Mouse (Mus musculus) hindlimb bud, embryonic 11.5 days (tissue): ENCODE measurements around the gene Isoc2a.
"Not testable (repeated sequence)": the region's sequence is repeated elsewhere in the genome, so short reads cannot be mapped to it uniquely, and the experiment has no call there.

Experiments
- DNase-seq: peaks from one replicate; pipeline ENCODE4 v3.0.0-alpha.2; 2012; ENCODE audit warnings: low read depth, low spot score; ENCODE audit errors: extremely low spot score

Isoc2a gene

GRCm38 (mm10) chr7:4876753-4877221 is at the start of gene Isoc2a:
Gene Isoc2a, plus strand, starts transcription at chr7:4877153.
- DNase-seq, result peak; percentile 85

GRCm38 (mm10) chr7:4830476-4830875 is 46.5 kb upstream of the Isoc2a start:
- DNase-seq, result no peak

GRCm38 (mm10) chr7:4835631-4836327 is 41.2 kb upstream of the Isoc2a start:
- no peak for DNase-seq

- DNase-seq, result no peak
Observed at GRCm38 (mm10) chr7:4836351-4836792, 40.6 kb upstream of the Isoc2a start.

GRCm38 (mm10) chr7:4837639-4838038 is 39.3 kb upstream of the Isoc2a start:
- no peak for DNase-seq

- no peak for DNase-seq
Observed at GRCm38 (mm10) chr7:4842077-4842476, 34.9 kb upstream of the Isoc2a start.

- DNase-seq, result no peak
Observed at GRCm38 (mm10) chr7:4842634-4843131, 34.3 kb upstream of the Isoc2a start.

GRCm38 (mm10) chr7:4843604-4844244 is 33.2 kb upstream of the Isoc2a start:
- DNase-seq, result no peak

GRCm38 (mm10) chr7:4844245-4844916 is 32.6 kb upstream of the Isoc2a start, which contains the start of gene Shisa7:
Gene Shisa7, minus strand, starts transcription at chr7:4844696.
- DNase-seq, result no peak

GRCm38 (mm10) chr7:4844917-4845309 is 32.0 kb upstream of the Isoc2a start:
- peak; percentile 47 for DNase-seq

GRCm38 (mm10) chr7:4849372-4849771 is 27.6 kb upstream of the Isoc2a start:
- DNase-seq, result no peak

- DNase-seq, result no peak
Observed at GRCm38 (mm10) chr7:4850621-4851314, 26.2 kb upstream of the Isoc2a start.

- no peak for DNase-seq
Observed at GRCm38 (mm10) chr7:4851315-4851688, 25.7 kb upstream of the Isoc2a start.

GRCm38 (mm10) chr7:4853613-4854012 is 23.3 kb upstream of the Isoc2a start:
- DNase-seq, result no peak

- DNase-seq, result no peak
Observed at GRCm38 (mm10) chr7:4856508-4856907, 20.4 kb upstream of the Isoc2a start.

- DNase-seq, result no peak
Observed at GRCm38 (mm10) chr7:4857321-4857720, 19.6 kb upstream of the Isoc2a start.

GRCm38 (mm10) chr7:4859418-4859978 is 17.5 kb upstream of the Isoc2a start:
- no peak for DNase-seq

- DNase-seq, result not testable (repeated sequence)
Observed at GRCm38 (mm10) chr7:4860926-4861325, 16.0 kb upstream of the Isoc2a start.

- no peak for DNase-seq
Observed at GRCm38 (mm10) chr7:4863041-4863440, 13.9 kb upstream of the Isoc2a start.

GRCm38 (mm10) chr7:4863541-4864080 is 13.3 kb upstream of the Isoc2a start:
- no peak for DNase-seq
